Mouse (Mus musculus): ENCODE measurements around the gene Gm21992. TPM values are rescaled to one million over a fixed set of nuclear protein-coding genes. Genes with fewer than 3 reads are reported as not detected.
A peak's percentile ranks its signal among the peaks of the same experiment; 100 is the strongest.

Gm21992 gene
- polyA plus RNA-seq (2012; rRNA removed) (10.7 and 15.1 TPM in 2 replicates), polyA plus RNA-seq (2014; fragmentation: Nextera tagmentation; extraction: Ambion mirVana) (8.6 and 9.5 TPM in 2 replicates)

DNA sequence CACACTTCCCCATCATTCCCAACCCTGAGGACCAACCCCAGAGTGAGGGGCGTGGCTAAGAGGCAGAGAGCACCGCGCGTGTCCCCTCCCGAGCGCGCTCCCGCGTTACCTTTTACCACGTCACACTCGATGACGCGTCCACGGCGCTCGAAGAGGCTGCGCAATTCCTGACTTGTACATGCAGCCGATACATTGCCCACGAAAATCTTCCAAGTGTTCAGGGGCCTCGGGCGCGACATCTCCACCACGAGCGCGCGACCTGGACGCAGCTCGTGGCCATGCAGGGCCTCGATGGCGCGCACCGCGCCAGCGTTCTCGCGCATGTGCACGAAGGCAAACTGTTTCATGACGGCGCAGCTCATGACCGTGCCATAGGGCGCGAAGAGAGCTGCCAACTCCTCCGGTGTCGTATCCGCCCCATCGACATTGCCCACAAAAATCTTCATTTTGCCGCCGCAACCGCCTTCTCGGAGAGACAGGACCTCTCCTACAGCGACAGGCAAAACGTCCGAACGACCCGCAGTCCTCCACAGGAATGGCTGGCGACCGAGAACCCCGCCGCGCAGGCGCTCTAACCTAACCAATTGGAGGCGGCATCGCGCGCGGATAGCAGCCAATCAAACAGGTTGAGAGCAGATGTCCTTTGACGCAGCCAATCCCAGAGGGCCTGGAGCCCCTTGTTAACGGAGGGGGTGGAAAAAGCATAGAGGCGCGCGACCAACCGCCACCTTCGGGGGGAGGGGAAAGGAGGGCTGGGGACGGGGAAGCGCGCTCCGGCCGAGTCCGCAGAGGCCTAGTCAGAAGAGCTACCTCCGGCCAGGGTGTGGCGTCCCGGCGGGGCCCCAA, at the start of gene Gm21992, which contains the start of gene Rbm14:
Gene Gm21992, minus strand, starts transcription at position 550 of the 846 bp plus-strand sequence.
Gene Rbm14, minus strand, starts transcription at position 572 of the 846 bp plus-strand sequence.
- peaks cover 14 to 20% of the 10 kb centered on the region in 2 experiments for H3K4me1 ChIP-seq (replicated peaks; ENCODE audit: control insufficient read depth in 2 of 2, insufficient read depth in 2 of 2, low read length in 1 of 2)
- WGBS (ENCODE audit: insufficient replicate concordance): under 1% methylated on average over 83 of the region's 83 CpGs
- peak within 1 kb of the TSS; percentile 87 for H3K9ac ChIP-seq (replicated peaks)
- no peaks in the 10 kb centered on the region for H3K9me3 ChIP-seq (ENCODE audit: control insufficient read depth, low read length)
- H3K27me3 ChIP-seq (ENCODE audit: control insufficient read depth, insufficient read depth, low read length): no peaks in the 10 kb centered on the region
- H3K27ac ChIP-seq: peak within 1 kb of the TSS; percentile 92
- ATAC-seq (ENCODE audit: insufficient read depth): peak; percentile 97
- TF ChIP-seq EP300 (IDR thresholded peaks at IDR 0.05; ENCODE audit: low read depth) (peak; percentile 39; the same call in 1 of the 2 replicates), CTCF (IDR thresholded peaks at IDR 0.05; ENCODE audit: low read depth) (peak; percentile 26)
- peak within 1 kb of the TSS; percentile 99 for H3K4me2 ChIP-seq (ENCODE audit: low read depth)
- peak within 1 kb of the TSS; percentile 74 to 83 for H3K4me3 ChIP-seq (ENCODE audit: insufficient read depth in 1 of 2, low read depth in 2 of 2, low read length in 2 of 2)
- peaks cover 6% of the 10 kb centered on the region; the same call in 1 of the 2 replicates for H3K36me3 ChIP-seq (replicated peaks; ENCODE audit: control insufficient read depth, insufficient read depth, low read depth)
- DNase-seq (ENCODE audit: low read depth in 3 of 3, low spot score in 3 of 3): peak; percentile 98 to 99 (median 99)

DNA sequence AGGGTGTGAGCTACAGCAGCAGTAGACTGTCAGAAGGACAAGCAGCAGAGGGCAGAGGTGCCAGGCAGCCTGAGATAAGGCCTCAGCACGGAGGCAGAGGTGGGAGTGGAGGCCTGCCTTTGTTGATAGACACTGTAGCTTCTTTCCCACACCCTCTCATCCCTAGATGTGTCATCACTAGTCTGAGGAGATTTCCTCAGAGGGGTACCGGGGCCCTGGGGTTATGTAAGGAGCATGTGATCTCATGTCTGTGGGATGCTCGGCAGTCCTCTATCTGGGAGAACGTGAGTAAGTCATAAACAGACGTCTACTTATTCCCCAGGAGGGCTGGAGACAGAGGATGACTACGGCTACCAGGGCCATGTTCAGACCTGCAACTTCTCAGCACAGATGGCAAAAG, 47.7 kb upstream of the Gm21992 start:
- ATAC-seq (ENCODE audit: insufficient read depth): peak; percentile 98
- peak overlapping the region; percentile 69 for H3K9ac ChIP-seq (replicated peaks)
- H3K27ac ChIP-seq: peak overlapping the region; percentile 96
- DNase-seq (ENCODE audit: low read depth in 3 of 3, low spot score in 3 of 3): peak; percentile 82 to 86 (median 85)
- peak overlapping the region; percentile 69 for H3K4me2 ChIP-seq (ENCODE audit: low read depth)
- peaks cover 27 to 31% of the 10 kb centered on the region in 2 experiments for H3K4me1 ChIP-seq (replicated peaks; ENCODE audit: control insufficient read depth in 2 of 2, insufficient read depth in 2 of 2, low read length in 1 of 2)
- no peaks in the 10 kb centered on the region for H3K36me3 ChIP-seq (replicated peaks; ENCODE audit: control insufficient read depth, insufficient read depth, low read depth)
- 27% methylated on average over 6 of the region's 6 CpGs for WGBS (ENCODE audit: insufficient replicate concordance)
- peak; percentile 64 for TF ChIP-seq CTCF (IDR thresholded peaks at IDR 0.05; ENCODE audit: low read depth)
- peak; percentile 93 for TF ChIP-seq EP300 (IDR thresholded peaks at IDR 0.05; ENCODE audit: low read depth)
- peak overlapping the region; percentile 51 to 53 for H3K4me3 ChIP-seq (ENCODE audit: insufficient read depth in 1 of 2, low read depth in 2 of 2, low read length in 2 of 2)
- peaks cover 29% of the 10 kb centered on the region for H3K27me3 ChIP-seq (ENCODE audit: control insufficient read depth, insufficient read depth, low read length)
- H3K9me3 ChIP-seq (ENCODE audit: control insufficient read depth, low read length): no peaks in the 10 kb centered on the region

DNA sequence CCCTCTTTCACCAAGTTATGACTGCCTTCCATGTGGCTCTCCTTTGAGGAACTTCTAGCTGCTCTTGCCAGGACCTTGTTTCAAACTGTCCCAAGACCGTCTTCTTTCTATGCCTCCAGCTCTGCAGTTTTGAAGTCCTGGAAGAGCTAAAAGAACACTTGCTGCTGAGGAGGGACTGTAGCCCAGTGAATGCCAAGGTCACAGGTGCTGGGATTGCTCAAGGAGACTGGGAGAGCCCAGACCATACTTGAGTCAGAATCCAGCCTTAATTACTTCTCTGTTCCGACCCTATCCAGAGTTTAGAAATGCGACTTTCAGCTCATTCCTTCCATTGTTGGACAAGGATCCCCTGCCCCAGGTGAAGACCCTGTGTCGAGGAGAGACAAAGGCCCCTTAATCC, 44.5 kb upstream of the Gm21992 start:
- 65% methylated on average over 4 of the region's 4 CpGs for whole genome bisulfite sequencing (ENCODE audit: insufficient replicate concordance)
- Histone ChIP-seq H3K4me1 (replicated peaks; ENCODE audit: control insufficient read depth in 2 of 2, insufficient read depth in 2 of 2, low read length in 1 of 2) (peaks cover 27 to 31% of the 10 kb centered on the region in 2 experiments), H3K27me3 (ENCODE audit: control insufficient read depth, insufficient read depth, low read length) (peaks cover 34% of the 10 kb centered on the region), H3K4me2 (ENCODE audit: low read depth) (peak overlapping the region; percentile 96), H3K4me3 (ENCODE audit: insufficient read depth in 1 of 2, low read depth in 2 of 2, low read length in 2 of 2) (peak overlapping the region; percentile 52 to 56), H3K9ac (replicated peaks) (peak overlapping the region; percentile 52), H3K36me3 (replicated peaks; ENCODE audit: control insufficient read depth, insufficient read depth, low read depth) (no peaks in the 10 kb centered on the region), H3K9me3 (ENCODE audit: control insufficient read depth, low read length) (no peaks in the 10 kb centered on the region), H3K27ac (no peak overlapping the region)
- DNase-seq (ENCODE audit: low read depth in 3 of 3, low spot score in 3 of 3): no peak
- ATAC-seq (ENCODE audit: insufficient read depth): no peak
- TF ChIP-seq CTCF (IDR thresholded peaks at IDR 0.05; ENCODE audit: low read depth) (no peak), EP300 (IDR thresholded peaks at IDR 0.05; ENCODE audit: low read depth) (no peak)

DNA sequence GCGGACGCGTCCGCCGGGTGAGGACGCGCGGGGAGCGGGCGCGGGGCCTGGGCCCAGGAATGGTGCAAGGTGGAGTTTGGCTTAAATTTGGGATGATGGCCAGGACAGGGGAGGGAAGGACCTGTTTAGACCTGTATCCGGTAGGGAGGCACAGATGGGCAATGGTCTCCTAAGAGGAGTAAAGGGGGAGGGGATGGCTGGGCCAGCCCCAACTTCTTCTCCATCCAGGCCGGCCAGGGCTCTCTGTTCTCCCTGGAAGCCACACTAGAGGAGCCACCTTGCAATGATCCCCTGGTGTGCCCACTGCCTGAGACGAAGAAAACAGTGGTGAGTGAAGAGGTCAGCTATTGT, 44.0 kb upstream of the Gm21992 start:
- no peak overlapping the region for H3K27ac ChIP-seq
- H3K27me3 ChIP-seq (ENCODE audit: control insufficient read depth, insufficient read depth, low read length): peaks cover 34% of the 10 kb centered on the region
- H3K4me2 ChIP-seq (ENCODE audit: low read depth): peak overlapping the region; percentile 96
- no peaks in the 10 kb centered on the region for H3K9me3 ChIP-seq (ENCODE audit: control insufficient read depth, low read length)
- DNase-seq (ENCODE audit: low read depth in 3 of 3, low spot score in 3 of 3) (no peak), ATAC-seq (ENCODE audit: insufficient read depth) (no peak)
- WGBS (ENCODE audit: insufficient replicate concordance): 6% methylated on average over 14 of the region's 14 CpGs
- H3K36me3 ChIP-seq (replicated peaks; ENCODE audit: control insufficient read depth, insufficient read depth, low read depth): no peaks in the 10 kb centered on the region
- TF ChIP-seq EP300 (IDR thresholded peaks at IDR 0.05; ENCODE audit: low read depth) (no peak), CTCF (IDR thresholded peaks at IDR 0.05; ENCODE audit: low read depth) (no peak)
- peaks cover 27 to 31% of the 10 kb centered on the region in 2 experiments for H3K4me1 ChIP-seq (replicated peaks; ENCODE audit: control insufficient read depth in 2 of 2, insufficient read depth in 2 of 2, low read length in 1 of 2)
- H3K4me3 ChIP-seq (ENCODE audit: insufficient read depth in 1 of 2, low read depth in 2 of 2, low read length in 2 of 2): peak overlapping the region; percentile 52 to 56
- peak overlapping the region; percentile 52 for H3K9ac ChIP-seq (replicated peaks)
